Mouse (Mus musculus) kidney, adult 2 months (tissue): ENCODE data around the gene Fblim1.

ENCODE experiments used
- CTCF ChIP-seq: fragments of 200-500 bp; conservative IDR thresholded peaks from 2 replicates; pipeline ENCODE4 v1.5.1; 2011; ENCODE audit warnings: low read depth, mild to moderate bottlenecking, control low read depth, low read length, moderate library complexity, mixed read lengths; ENCODE audit not compliant: insufficient read depth, insufficient read length
- POLR2A ChIP-seq: fragments of 200-500 bp; IDR thresholded peaks from one replicate; pipeline ENCODE4 v1.6.1; 2011; ENCODE audit warnings: low read depth, low read length, control low read depth

- TF ChIP-seq CTCF (no peak), POLR2A (no peak)
Measured at GRCm38 (mm10) chr4:141651286-141651685, 45.4 kb upstream of the Fblim1 start.
